Mouse (Mus musculus) heart, adult 8-10 months (tissue): ENCODE measurements around the gene Ccnt1. TPM values are rescaled to one million over a fixed set of nuclear protein-coding genes. Genes with fewer than 3 reads are reported as not detected.
"Not testable (repeated sequence)": the region's sequence is repeated elsewhere in the genome, so short reads cannot be mapped to it uniquely, and the experiment has no call there.

Source experiments
- DNase-seq: peaks from one replicate; pipeline ENCODE4 v3.0.0; 2022; ENCODE audit warnings: low spot score
- total RNA-seq, 4 experiments: library from RNA; stranded (reverse); gene quantifications; 2 replicates each; pipeline ENCODE4 v1.2.4; 2022

Gene Ccnt1
- total RNA-seq, 4 experiments from 2014 or later, result 26.7 to 34.8 (median 30.0) TPM

DNA sequence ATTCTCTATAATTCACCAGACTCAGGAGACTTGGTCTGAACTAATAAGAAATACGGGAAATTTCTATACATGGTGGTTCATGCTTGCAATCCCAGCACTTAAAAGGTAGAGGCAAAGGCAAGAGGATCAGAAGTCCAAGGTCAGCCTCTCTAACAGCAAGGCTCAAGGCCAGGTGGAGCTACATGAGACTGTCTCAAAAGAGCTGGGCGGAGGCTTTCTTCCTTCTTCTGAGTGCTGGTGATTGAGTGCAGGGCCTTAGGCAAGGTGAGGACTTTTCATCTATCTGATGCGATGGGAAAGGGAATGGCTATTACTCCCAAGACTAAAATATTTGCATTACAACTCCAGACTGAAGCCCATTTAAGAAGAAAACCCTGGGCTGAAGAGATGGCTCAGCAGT, 25.6 kb downstream of the Ccnt1 start:
- DNase-seq, result no peak

DNA sequence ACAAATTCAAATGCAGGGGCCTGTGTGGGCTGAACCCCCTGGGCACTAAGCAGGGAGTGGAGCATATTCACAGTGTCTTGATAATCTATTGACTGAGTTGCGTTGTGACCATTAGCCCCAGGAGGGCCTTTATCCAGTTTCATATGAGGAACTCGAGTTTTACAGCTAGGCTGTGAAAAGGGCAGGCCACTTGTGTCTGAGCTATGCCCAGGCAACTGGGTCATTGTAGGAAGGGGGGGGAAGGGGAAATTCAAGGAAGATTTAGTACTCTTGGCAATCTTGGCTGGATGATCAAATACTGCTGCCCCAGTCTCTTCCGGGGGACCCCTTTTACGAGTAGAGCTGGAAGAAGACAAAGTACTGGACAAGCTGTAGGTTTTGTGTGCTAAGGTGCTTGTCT, 27.4 kb downstream of the Ccnt1 start:
- no peak for DNase-seq

DNA sequence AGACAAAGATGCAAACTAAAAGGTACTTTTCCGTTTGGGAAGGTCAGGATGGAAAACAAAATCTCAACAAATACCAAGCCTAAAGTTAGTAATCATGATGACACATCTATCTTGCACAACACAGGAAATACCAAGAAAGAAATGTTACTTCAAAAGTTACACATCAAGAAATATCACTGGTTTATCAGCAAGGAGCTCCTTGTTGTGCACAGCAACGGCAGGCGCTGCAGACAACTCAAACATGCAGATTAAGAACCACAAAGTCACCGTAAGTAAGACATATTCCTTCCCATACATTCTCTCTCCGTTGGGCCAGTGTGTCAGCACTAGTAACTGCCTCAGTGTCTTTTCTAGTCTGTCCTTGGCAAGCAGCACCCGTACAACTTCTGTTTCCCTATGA, 29.7 kb downstream of the Ccnt1 start:
- no peak for DNase-seq

GRCm38 (mm10) chr15:98537923-98538322, 32.8 kb downstream of the Ccnt1 start:
- DNase-seq, result no peak

DNA sequence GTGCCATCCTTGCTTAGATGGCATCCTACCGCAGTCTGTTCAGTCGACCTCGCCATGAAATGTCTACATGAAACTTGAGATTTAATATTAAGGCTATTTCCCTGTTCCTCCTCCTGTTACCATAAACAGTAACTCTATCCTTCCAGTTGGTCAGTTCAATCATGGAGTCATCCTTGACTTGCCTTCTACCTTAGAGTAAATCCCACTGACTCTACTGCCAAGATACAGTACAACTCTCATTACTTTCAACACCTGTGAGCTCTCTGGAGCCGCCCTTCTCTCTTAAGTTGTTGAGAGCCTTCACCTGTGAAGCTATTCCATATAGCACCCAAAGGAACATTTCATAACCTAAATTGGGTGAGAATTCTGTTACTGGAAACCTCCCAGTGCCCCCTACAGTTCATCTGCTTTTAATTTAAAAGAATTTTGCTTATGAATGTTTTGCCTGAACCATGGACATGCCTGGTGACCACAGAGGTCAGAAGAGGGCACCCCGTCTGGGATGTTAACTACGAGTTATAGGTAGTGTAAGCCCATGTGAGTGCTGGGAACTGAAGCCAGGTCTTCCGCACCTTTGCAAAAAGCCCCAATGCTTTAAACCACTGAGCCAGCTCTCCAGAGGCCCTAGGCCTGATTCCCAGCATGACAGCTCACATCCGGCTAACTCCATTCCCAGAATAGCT, 33.8 kb downstream of the Ccnt1 start:
- no peak for DNase-seq

DNA sequence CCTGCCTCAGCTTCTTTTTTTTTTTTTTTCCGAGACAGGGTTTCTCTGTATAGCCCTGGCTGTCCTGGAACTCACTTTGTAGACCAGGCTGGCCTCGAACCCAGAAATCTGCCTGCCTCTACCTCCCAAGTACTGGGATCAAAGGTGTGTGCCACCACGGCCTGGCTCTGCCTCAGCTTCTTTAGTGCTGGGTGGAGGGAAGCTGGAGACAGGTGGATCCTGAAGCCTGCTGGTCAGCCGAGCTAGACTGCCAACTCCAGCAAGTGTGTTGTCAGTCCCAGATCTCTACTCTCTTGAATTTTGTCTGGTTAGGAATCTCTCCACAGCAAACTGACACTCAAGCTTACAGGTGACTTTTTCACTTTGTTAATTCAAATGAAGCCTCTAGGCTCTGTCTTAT, 34.8 kb downstream of the Ccnt1 start:
- no peak for DNase-seq

DNA sequence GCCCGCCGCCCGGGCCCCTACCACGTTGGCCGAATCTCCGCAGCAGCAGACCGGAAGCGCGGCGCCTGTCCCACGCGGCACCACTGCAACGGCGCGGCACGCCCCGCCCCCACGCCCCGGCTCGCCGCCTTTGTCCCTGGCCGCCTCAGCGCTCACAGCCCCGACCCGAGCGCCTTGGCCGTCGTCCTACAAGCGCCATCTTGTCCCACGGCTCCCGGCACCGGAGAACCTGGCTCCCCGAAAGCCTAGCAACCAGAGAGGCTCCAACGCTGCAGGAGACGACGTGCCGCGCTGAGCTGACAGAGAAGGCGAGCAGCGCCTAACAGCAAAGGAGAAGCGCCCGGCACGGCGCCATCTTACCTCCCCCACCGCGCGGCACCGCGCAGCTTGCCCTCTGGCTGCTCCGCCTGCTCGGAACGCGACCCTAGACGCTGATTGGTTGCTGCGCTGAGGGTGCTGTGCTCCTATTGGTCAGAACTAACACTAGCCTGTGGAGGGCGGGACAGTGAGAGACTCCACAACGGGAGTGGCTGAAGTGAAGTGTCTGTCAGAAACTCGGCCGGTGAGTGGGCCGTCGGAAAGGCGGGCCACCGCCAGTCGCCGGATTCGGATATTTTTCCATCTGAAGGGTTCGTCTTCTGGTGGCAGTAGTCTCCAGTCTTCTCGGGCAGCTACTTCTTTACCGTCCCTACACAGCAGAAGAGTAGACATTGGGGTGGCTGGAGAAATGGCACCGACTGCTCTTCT, 36.7 kb downstream of the Ccnt1 start, which contains the start of gene Kansl2:
Gene Kansl2, minus strand, starts transcription at position 384 of the 747 bp plus-strand sequence.
- peak; percentile 98 for DNase-seq

DNA sequence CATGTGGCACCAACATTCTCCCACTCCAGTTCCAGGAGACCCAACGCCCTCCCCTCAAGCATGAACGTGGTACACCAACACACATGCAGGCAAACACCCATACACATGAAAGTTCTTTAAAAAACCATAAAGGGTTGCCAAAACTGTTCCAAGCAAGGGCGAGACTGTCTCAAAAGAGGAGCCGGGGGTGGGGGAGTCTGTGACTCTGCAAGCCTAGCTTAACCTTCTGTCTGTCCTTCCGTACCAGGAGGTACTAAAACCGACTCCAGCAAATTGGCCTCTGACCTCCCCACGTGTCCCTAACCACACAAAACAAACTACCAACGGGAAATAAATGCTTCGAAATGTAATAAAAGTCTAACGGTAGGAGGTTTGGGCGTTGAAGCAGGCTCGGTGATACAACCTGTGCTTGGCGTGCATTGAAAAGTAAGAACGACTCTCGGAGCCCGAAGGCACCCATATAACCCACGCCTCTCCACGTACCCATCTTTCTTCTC, 37.6 kb downstream of the Ccnt1 start:
- no peak for DNase-seq

DNA sequence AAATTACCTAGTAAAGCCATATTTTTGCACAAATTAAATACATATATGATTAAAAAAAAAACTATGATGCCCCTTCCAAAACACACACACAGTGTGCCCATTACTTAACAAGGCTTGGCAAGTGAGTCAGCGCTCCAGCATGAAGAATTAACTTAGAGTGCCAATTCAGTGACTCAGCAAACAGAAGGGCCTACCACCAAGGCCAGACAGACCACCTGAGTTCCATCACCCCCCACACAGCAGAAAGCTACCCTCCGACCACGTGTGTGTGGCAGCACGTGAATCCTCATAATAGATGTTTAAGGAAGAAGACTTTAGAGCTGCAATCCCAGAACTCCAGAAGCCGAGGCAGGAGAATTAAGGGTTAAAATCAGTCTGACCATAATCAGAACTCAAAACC, 38.4 kb downstream of the Ccnt1 start:
- DNase-seq, result no peak

DNA sequence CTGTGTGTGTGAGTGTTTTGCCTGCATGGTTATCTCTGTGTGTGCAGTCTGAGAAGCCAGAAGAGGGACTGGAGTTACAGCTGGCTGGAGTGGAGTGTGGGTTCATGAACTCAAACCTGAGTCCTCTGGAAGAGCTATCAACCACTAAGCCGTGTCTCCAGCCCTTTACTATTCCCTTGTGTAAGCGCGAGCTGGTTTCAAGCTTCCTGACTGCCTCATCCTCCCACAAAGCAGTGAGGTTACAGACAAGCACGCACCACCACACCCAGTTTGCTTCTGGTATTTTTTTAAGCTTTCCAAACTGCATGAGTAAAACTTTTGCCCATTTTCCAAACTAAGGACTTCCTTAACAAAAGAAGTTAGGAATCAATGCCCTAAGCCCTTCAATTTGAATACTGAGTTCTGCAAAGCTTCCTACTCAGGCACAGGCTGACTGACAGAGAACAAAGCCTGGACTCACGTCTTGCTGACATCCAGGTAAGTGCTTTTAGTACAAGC, 42.6 kb downstream of the Ccnt1 start:
- DNase-seq, result no peak

DNA sequence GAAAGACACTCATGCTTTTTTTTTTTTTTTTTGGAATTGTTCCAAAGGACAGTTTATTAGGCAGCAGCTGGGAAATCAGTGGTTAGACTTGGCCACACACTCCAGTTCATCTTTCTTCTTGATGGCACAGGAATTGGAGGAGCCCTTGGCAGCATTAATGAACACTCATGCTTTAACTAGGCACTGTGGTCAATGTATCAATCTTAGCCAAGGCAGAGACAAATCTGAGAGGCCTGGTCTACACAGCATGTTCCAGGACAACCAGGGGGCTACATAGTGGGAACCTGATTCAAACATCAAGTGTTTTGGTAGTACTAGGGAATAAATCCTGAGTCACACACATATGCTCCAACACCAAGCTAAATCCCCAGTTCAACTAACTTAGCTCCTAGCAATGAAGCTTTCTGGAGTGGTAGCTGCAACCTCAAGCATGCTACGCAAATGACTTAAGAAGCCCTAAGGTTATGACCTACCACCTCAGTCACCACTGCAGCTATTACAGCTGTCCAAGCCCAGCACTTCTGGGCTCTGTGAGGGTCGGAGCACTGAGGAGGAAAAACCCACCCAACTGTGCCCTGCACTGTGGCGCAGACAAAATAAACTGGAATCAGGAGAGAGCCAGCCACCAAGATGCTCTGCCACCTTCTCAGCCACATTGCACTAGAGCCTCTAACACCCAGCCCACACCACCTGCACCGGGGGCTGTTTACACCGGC, 43.5 kb downstream of the Ccnt1 start:
- no peak for DNase-seq

DNA sequence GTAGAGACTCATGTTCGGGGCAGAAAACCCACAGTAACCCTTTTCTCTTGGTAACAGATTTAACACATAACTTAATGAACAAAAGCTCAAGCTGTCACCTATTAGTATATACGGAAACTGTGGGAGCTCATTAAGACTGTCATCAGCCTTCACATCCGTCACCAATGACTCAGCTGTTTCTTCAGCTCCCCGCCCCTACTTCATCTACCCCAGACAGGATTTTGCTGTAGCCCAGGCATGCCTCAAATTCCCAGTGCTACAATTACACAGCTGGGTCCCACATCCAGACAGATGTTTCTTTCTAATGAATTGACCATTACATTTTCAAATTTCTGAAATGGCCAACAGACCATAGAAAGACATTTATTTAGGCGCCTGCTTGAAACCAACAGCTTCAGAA, 44.7 kb downstream of the Ccnt1 start:
- no peak for DNase-seq

- no peak for DNase-seq
Measured at GRCm38 (mm10) chr15:98521245-98521644, 49.5 kb downstream of the Ccnt1 start.

DNA sequence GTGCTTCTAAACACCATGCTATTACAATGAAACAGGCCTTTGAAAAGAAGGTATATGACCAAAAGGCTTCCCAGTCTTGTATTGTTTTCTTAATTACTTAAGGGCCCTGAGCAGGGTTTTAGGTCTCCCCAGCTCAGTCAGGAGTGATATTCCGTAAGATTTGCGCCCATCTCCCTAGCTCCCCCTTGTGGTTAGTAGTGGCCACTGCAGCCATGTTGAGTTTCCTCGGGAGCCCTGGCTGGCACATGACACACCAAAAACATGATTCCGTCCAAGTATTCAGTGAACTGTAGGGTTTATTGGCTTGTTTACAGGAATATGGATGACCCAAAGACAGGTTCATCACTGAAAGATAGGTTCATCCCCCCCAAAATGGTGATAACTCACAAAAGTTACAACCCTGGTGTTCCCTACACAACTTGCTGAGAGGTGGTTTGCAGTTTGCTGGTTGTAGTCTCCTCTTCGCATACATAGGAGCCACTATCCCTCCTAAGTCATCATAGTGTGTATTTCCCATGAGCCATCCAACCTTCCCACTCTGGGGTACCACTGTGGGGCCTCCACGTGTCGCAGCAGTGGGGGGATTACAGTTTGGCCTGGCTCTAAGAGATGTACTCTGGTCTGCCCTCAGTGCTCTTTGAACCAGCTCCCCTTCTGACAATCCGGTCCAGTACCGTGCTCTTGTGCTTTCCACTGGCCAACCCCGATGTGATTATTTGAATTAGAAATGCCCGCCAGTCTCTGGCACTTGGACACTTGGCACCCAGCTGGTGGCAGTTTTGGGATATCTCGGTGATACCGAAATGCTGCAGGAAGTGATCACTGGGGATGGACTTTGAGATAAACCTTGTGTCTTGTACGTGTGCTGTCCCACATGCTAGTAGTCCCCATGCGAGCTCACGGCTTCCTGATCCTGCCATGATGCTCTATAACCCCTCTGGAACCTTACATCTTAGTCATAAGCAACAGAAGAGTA, 53.1 kb downstream of the Ccnt1 start:
- peak; percentile 65 for DNase-seq

GRCm38 (mm10) chr15:98514845-98515244, 55.9 kb downstream of the Ccnt1 start:
- not testable (repeated sequence) for DNase-seq

DNA sequence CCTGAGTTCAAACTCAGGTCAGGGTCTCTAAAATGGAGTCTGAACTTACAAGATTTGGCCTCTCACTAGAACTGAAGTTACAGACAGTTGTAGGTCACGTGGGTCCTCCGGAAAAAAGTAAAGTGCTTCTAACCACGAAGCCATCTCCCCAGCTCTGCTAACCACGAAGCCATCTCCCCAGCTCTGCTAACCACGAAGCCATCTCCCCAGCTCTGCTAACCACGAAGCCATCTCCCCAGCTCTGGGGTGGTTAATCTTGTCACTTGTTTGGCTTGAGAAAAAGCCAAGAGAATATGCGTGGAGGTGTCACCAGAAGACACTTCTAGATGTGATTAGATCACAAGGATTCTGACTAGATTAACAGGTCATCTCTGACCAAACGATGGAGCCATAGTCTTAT, 56.6 kb downstream of the Ccnt1 start:
- no peak for DNase-seq

DNA sequence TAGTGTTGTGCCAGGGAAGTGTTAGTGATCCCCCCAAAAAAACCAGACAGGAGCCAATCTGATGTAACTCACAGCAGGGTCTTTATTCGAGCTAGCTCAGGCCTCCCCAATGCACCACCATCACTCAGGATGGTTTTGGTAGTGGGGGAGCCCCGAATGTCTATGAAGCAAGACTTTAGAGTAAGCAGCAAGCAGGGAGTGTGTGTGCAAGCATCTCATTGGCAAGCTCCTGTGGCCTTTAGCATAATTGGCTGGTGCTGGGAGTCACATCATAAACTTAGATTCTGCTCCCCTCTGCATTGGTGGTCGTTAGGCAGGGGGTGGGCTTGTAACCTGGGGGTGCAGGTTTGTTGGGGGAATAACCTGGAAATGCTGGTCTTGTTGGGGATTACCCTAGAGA, 57.0 kb downstream of the Ccnt1 start:
- not testable (repeated sequence) for DNase-seq

- DNase-seq, result peak; percentile 76
Measured at GRCm38 (mm10) chr15:98512799-98513321, 57.9 kb downstream of the Ccnt1 start.

DNA sequence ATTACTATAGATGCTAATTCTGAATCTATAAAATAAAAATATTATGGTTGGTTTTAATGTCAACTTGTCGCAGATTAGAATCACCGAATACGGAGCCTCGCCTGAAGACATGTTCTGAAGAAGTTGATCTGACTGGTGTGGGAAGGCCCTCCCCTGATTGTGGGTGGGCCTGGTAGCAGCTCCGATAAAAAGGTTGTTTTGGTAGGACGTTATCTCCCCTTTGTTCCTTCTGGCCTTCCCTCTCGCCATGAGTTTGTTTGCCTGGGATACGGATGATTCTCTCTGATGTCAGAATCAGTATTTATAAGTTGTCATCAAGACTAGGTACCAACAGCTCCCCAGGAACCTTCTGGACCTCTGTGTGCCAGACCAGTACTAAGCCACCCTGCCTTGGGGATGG, 58.5 kb downstream of the Ccnt1 start:
- DNase-seq, result no peak

- peak; percentile 61 for DNase-seq
Measured at GRCm38 (mm10) chr15:98511386-98511928, 59.3 kb downstream of the Ccnt1 start.
